Mouse (Mus musculus): ENCODE measurements at regions not wholly inside any gene's neighbourhood (a gene's known extent, or its start where the extent isn't known, plus 50 kb on each side); places are given as distances from the start of the nearest gene placed in this dataset.

DNA sequence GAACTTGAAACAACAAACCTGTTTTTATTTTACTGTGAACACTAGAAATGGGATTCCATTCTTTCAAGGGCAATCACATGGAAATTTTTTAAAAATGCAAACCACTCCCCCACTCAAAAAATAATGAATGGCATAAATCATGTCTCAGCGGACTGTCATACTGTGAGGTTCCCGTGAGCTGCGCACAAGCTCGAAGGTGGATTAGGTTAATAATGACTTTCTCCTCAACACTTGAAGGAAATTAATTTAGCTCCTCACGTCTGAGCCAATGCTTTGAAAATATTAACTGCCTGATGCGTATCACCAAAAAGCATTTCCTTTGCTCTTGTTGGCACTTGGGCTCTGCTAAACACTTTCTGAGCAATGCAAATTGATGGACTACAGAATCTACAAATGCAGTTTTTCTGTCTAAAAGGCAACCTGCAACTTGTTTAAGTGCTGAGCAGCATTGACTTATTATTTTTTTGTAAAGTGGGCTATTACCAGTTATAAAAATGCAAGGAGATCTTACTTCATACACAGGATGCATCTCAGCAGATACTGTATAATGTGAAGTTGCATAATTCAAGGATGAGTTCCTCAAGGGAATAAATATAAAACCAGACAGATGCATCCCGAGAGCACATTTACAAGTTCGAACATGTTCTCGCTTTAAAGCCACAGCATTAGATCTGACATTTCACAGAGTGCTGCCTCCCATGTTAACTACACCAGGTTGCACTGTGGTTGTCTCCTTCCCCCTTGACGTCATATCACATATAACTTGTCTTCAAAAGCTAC, 282.4 kb downstream of the Cdh20 start:
- TF ChIP-seq CTCF (IDR thresholded peaks at IDR 0.05; ENCODE audit: low read depth), result no peak
- TF ChIP-seq EP300 (IDR thresholded peaks at IDR 0.05; ENCODE audit: low read depth), result no peak
